ENCODE assay signal across 13 mouse cellular contexts in the genomic region with DNA sequence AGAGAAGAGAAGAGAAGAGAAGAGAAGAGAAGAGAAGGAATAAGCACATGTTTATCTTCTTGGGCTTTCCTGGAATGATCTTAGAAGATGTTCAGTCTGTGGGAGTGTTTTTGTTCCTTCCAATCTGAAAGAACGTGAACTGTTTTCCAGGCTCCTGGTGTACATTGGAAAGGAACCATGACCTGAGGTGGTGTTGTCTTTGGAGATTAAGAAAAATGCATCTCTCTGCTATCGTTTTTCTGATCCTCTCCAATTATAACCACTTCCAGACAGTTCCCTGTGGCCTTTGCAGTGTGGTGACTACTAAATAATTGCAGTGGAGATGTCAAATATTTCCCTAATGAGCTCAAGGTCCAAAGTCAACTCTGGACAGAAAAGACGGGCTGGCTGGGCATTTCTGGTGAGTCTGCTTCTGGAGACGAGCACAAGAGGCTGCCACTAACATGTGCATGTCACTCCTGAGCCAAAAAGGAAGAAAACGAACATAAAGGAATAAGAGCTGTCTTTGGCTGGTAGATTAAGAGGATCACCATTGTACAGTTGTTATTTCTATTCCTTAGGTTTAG.
"Had no signal": no experiment of that assay in that cellular context is flagged by ENCODE, and none has a peak within 500 bp of the region (broad histone marks: within the 10 kb centered on the region; RNA-seq: fewer than 3 reads in every experiment).

No protein-coding gene starts in this region.

- ATAC-seq: intestine, embryonic 16.5 days; liver, postnatal 0 days had no signal

- H3K27ac ChIP-seq: limb, embryonic 10.5 days; liver, embryonic 13.5 days; lung, embryonic 15.5 days; macrophage; midbrain, embryonic 12.5 days; neural tube, embryonic 15.5 days; stomach, postnatal 0 days had no signal

- H3K27me3 ChIP-seq: liver, embryonic 13.5 days; lung, embryonic 15.5 days; megakaryocyte, embryonic 14.5 days; midbrain, embryonic 12.5 days; neural tube, embryonic 15.5 days had no signal

- H3K36me3 ChIP-seq: limb, embryonic 10.5 days; liver, embryonic 13.5 days; lung, embryonic 15.5 days; midbrain, embryonic 12.5 days; neural tube, embryonic 15.5 days had no signal

- DNase-seq: liver, embryonic 13.5 days; liver, postnatal 0 days; lung, postnatal 14 days; thymus, postnatal 4 days had no signal

- H3K4me3 ChIP-seq: limb, embryonic 10.5 days; liver, embryonic 13.5 days; lung, embryonic 15.5 days; megakaryocyte, embryonic 14.5 days; midbrain, embryonic 12.5 days; myocyte; neural tube, embryonic 15.5 days had no signal

- H3K9ac ChIP-seq: liver, embryonic 13.5 days; liver, postnatal 0 days; lung, embryonic 15.5 days; midbrain, embryonic 12.5 days; neural tube, embryonic 15.5 days had no signal

- H3K4me1 ChIP-seq: liver, embryonic 13.5 days; lung, embryonic 15.5 days; megakaryocyte, embryonic 14.5 days; midbrain, embryonic 12.5 days; neural tube, embryonic 15.5 days had no signal

- H3K4me2 ChIP-seq: liver, embryonic 13.5 days; lung, embryonic 15.5 days; midbrain, embryonic 12.5 days; neural tube, embryonic 15.5 days had no signal

- H3K9me3 ChIP-seq: limb, embryonic 10.5 days; liver, embryonic 13.5 days; lung, embryonic 15.5 days; megakaryocyte, embryonic 14.5 days; midbrain, embryonic 12.5 days; neural tube, embryonic 15.5 days had no signal
